Mouse (Mus musculus) myocyte (in vitro differentiated cells): Measurements from ENCODE around the gene Usp15.

ENCODE experiments used
- CEBPB ChIP-seq: IDR thresholded peaks from 2 replicates; pipeline ENCODE4 v1.6.1; 2011; ENCODE audit warnings: mild to moderate bottlenecking, moderate library complexity; ENCODE audit not compliant: poor library complexity, insufficient read depth, severe bottlenecking
- MYOD1 ChIP-seq, 3 experiments: IDR thresholded peaks; one replicate each; pipeline ENCODE4 v1.6.1; 2011; ENCODE audit warnings: control low read depth in 2 of 3, low read depth in 2 of 3, mild to moderate bottlenecking in 2 of 3, moderate library complexity in 1 of 3; ENCODE audit not compliant: insufficient read length in 2 of 3, control insufficient read depth in 1 of 3
- POLR2A ChIP-seq: IDR thresholded peaks from one replicate; pipeline ENCODE4 v1.6.1; 2011; ENCODE audit warnings: low read depth, mild to moderate bottlenecking, control low read depth, moderate library complexity; ENCODE audit not compliant: insufficient read length
- POLR2AphosphoS2 ChIP-seq: IDR thresholded peaks from one replicate; pipeline ENCODE4 v1.6.1; 2011; ENCODE audit warnings: low read depth, control low read depth; ENCODE audit not compliant: insufficient read length
- TCF12 ChIP-seq: IDR thresholded peaks from one replicate; pipeline ENCODE4 v1.6.1; 2011; ENCODE audit warnings: mild to moderate bottlenecking, control low read depth; ENCODE audit not compliant: poor library complexity, insufficient read depth, severe bottlenecking
- TCF3 ChIP-seq: IDR thresholded peaks from one replicate; pipeline ENCODE4 v1.6.1; 2011; ENCODE audit warnings: low read depth, control low read depth; ENCODE audit not compliant: insufficient read length

DNA sequence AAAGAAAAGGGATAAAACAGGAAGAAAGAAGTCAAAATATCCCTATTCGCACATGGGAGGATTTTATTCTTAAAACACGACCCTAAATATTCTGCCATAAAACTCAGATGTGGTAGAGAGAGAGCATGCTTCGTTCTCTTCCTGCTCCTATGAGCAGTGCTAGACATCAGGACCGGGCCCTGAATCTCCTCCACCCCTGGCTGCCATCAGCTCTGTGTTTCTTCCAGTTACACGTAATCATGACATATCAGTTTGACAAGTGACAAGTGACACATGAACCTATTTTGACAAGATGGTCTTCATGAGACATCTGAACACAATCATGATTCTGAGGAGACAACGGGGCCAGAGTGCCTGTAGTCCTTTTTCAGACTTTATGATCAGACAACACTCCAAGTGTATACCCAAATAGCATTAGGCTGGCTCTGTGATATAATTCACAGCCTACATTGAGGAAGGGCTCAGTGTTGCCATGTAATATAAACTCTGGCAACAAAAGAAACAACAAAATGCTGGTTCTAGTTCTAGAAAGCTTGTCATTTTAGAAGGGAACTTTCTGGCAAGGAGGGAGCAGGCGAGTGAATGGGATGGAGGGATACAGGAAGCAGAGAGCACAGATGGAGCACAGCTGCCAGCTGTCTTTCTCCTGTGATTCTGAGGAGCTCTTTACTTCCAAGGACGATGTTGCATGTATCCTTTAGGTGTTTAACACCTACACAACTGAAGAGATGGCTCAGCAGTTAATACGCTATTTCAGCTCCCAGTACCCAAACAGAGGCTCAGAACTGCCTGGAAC, 141.4 kb downstream of the Usp15 start:
- TF ChIP-seq TCF3, result no peak
- TF ChIP-seq POLR2A, result no peak
- no peak for TF ChIP-seq MYOD1 (IDR thresholded peaks at IDR 0.05; ENCODE audit: control insufficient read depth in 1 of 3, insufficient read length in 2 of 3, low read depth in 2 of 3)
- TF ChIP-seq TCF12, result no peak
- TF ChIP-seq POLR2AphosphoS2, result no peak
- TF ChIP-seq CEBPB, result no peak
